Mouse (Mus musculus) midbrain, embryonic 10.5 days (tissue): ENCODE data around the gene Senp5. TPM values are rescaled to one million over a fixed set of nuclear protein-coding genes. Genes with fewer than 3 reads are reported as not detected.
A peak's percentile ranks its signal among the peaks of the same experiment; 100 is the strongest.

Experiments
- DNase-seq: peaks from one replicate; pipeline ENCODE4 v3.0.0-alpha.2; 2017; ENCODE audit warnings: low spot score
- H3K27ac ChIP-seq: fragments of 300-500 bp; sonication (generic); replicated peaks from 2 replicates; pipeline ENCODE4 v1.5.1; 2016; ENCODE audit warnings: mild to moderate bottlenecking
- H3K27me3 ChIP-seq: fragments of 300-500 bp; sonication (generic); 2 replicates; pipeline ENCODE4 v1.6.1; 2016; ENCODE audit warnings: low read depth, mild to moderate bottlenecking; ENCODE audit not compliant: poor library complexity, severe bottlenecking
- H3K36me3 ChIP-seq: fragments of 300-500 bp; sonication (generic); 2 replicates; pipeline ENCODE4 v1.6.1; 2016; ENCODE audit warnings: mild to moderate bottlenecking, moderate library complexity
- H3K4me1 ChIP-seq: fragments of 300-500 bp; sonication (generic); 2 replicates; pipeline ENCODE4 v1.6.1; 2016
- H3K4me3 ChIP-seq: fragments of 300-500 bp; sonication (generic); 2 replicates; pipeline ENCODE4 v1.5.1; 2016; ENCODE audit warnings: mild to moderate bottlenecking, moderate library complexity
- H3K9me3 ChIP-seq: fragments of 300-500 bp; sonication (generic); replicated peaks from 2 replicates; pipeline ENCODE4 v1.6.1; 2016; ENCODE audit warnings: mild to moderate bottlenecking
- WGBS: fragments of 180-500 bp; shearing (Covaris S2); methylation state at CpG from one replicate; pipeline ENCODE4 v1.1.7; 2016; 5-methylcytosine and 5-hydroxymethylcytosine counted together
- polyA plus RNA-seq: library from polyadenylated mRNA; unstranded; fragments of >200 nt; fragmentation: Nextera tagmentation; extraction: Ambion mirVana; gene quantifications from 2 replicates; pipeline ENCODE4 v1.2.1, GENCODE M21; 2016

Senp5 gene
- polyA plus RNA-seq: 18.4 and 21.1 TPM in 2 replicates

GRCm38 (mm10) chr16:32002509-32003477 is at the start of gene Senp5:
Senp5 (minus strand) TSS chr16:32003287.
- peak; percentile 89 for DNase-seq
- peaks cover 15% of the 10 kb centered on the region for H3K36me3 ChIP-seq
- WGBS: 1% methylated on average over 66 of the region's 66 CpGs
- H3K4me3 ChIP-seq: peak within 1 kb of the TSS; percentile 98
- peaks cover 24% of the 10 kb centered on the region for H3K4me1 ChIP-seq
- H3K27ac ChIP-seq: peak within 1 kb of the TSS; percentile 91
- H3K9me3 ChIP-seq: no peaks in the 10 kb centered on the region
- H3K27me3 ChIP-seq: no peaks in the 10 kb centered on the region

GRCm38 (mm10) chr16:32042367-32042766 is 39.3 kb upstream of the Senp5 start:
- 94% methylated on average over 4 of the region's 4 CpGs for WGBS
- no peaks in the 10 kb centered on the region for H3K4me1 ChIP-seq
- H3K9me3 ChIP-seq: no peaks in the 10 kb centered on the region
- DNase-seq: no peak
- H3K27me3 ChIP-seq: no peaks in the 10 kb centered on the region
- no peak overlapping the region for H3K27ac ChIP-seq
- no peak overlapping the region for H3K4me3 ChIP-seq
- H3K36me3 ChIP-seq: peaks cover 93% of the 10 kb centered on the region

- Histone ChIP-seq H3K4me3 (no peak overlapping the region), H3K36me3 (peaks cover 96% of the 10 kb centered on the region), H3K27me3 (no peaks in the 10 kb centered on the region), H3K4me1 (no peaks in the 10 kb centered on the region), H3K9me3 (no peaks in the 10 kb centered on the region), H3K27ac (no peak overlapping the region)
- DNase-seq: no peak
- WGBS: 92% methylated on average over 9 of the region's 9 CpGs
Measured at GRCm38 (mm10) chr16:32019678-32020077, 16.6 kb upstream of the Senp5 start.

GRCm38 (mm10) chr16:32010330-32010729 is 7.2 kb upstream of the Senp5 start:
- peaks cover 6% of the 10 kb centered on the region for H3K4me1 ChIP-seq
- no peak overlapping the region for H3K4me3 ChIP-seq
- H3K9me3 ChIP-seq: no peaks in the 10 kb centered on the region
- peaks cover 22% of the 10 kb centered on the region for H3K36me3 ChIP-seq
- no peak for DNase-seq
- no peaks in the 10 kb centered on the region for H3K27me3 ChIP-seq
- H3K27ac ChIP-seq: no peak overlapping the region
- 94% methylated on average over 4 of the region's 4 CpGs for WGBS

- H3K27ac ChIP-seq: no peak overlapping the region
- WGBS: 56% methylated on average over 5 of the region's 5 CpGs
- DNase-seq: no peak
- no peak overlapping the region for H3K4me3 ChIP-seq
- peaks cover 6% of the 10 kb centered on the region for H3K4me1 ChIP-seq
- H3K9me3 ChIP-seq: no peaks in the 10 kb centered on the region
- no peaks in the 10 kb centered on the region for H3K27me3 ChIP-seq
- H3K36me3 ChIP-seq: peaks cover 18% of the 10 kb centered on the region
Measured at GRCm38 (mm10) chr16:32009913-32010312, 6.8 kb upstream of the Senp5 start.

DNA sequence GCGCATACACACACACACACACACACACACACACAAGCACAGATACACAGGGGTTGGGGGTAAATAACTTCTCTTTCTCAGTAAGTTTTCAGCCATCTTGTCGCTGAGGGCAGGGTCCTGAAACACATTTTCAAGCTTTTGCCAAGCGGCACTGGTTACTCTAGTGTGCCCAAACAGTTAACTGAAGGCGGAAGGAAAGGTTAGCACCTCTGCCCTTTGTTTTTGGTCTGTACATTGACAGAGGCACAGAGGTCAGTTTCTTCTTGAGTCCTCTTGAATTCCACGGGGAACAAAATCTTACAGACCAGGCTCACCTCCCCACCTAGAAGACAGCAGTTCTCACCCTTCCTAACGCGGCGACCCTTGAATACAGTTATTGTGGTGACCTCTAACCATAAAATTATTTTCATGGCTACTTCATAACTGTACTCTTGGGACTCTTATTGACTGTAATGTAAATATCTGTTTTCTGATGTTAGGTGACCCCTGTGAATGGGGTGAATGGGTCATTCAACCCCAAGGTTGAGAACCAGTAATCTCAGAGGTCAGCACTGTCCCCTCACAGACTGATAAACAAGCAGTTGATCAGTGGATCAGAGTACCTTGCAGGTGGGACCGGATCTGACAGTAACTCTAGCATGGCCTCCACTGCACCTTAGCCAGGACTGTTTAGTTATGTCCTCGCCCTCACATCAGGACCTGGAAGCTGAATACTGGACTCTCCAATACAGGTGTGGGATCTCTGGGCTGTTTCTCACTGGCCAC is 5.6 kb upstream of the Senp5 start:
- Histone ChIP-seq H3K9me3 (no peaks in the 10 kb centered on the region), H3K27ac (no peak overlapping the region), H3K4me1 (peaks cover 7% of the 10 kb centered on the region), H3K36me3 (peaks cover 8% of the 10 kb centered on the region), H3K4me3 (no peak overlapping the region), H3K27me3 (no peaks in the 10 kb centered on the region)
- DNase-seq: no peak
- 77% methylated on average over 10 of the region's 10 CpGs for WGBS

- no peaks in the 10 kb centered on the region for H3K9me3 ChIP-seq
- no peak overlapping the region for H3K4me3 ChIP-seq
- no peak overlapping the region for H3K27ac ChIP-seq
- DNase-seq: no peak
- WGBS: 91% methylated on average over 3 of the region's 3 CpGs
- peaks cover 31% of the 10 kb centered on the region for H3K4me1 ChIP-seq
- H3K27me3 ChIP-seq: no peaks in the 10 kb centered on the region
- peaks cover 5% of the 10 kb centered on the region for H3K36me3 ChIP-seq
Measured at GRCm38 (mm10) chr16:32004731-32005130, 1.6 kb upstream of the Senp5 start.

DNA sequence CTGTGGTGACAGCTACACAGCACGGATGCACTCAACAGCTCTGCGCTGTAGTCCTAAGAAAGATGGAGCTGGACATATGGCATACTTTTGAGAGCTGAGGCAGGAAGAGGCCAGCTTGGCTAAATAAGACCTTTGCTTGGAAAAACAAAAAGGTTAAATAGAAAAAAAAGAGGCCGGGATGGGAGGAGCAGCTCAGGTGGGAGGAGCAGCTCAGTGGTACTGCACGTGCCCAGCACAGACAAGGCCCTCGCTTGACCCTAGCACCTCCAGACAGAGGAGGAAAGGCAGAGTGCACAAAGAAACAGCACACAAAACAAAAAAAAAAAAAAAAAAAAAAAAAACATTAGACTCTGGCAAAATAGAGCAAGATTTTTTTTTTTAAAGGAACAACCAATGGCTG is 6.7 kb downstream of the Senp5 start:
- Histone ChIP-seq H3K9me3 (no peaks in the 10 kb centered on the region), H3K36me3 (peaks cover 59% of the 10 kb centered on the region), H3K27me3 (no peaks in the 10 kb centered on the region), H3K4me3 (no peak overlapping the region), H3K27ac (no peak overlapping the region), H3K4me1 (peaks cover 3% of the 10 kb centered on the region)
- no peak for DNase-seq
- 88% methylated on average over 5 of the region's 5 CpGs for WGBS

- Histone ChIP-seq H3K4me3 (no peak overlapping the region), H3K36me3 (peaks cover 62% of the 10 kb centered on the region), H3K27me3 (no peaks in the 10 kb centered on the region), H3K27ac (no peak overlapping the region), H3K9me3 (no peaks in the 10 kb centered on the region), H3K4me1 (no peaks in the 10 kb centered on the region)
- DNase-seq: no peak
Measured at GRCm38 (mm10) chr16:31993946-31994345, 9.1 kb downstream of the Senp5 start.

DNA sequence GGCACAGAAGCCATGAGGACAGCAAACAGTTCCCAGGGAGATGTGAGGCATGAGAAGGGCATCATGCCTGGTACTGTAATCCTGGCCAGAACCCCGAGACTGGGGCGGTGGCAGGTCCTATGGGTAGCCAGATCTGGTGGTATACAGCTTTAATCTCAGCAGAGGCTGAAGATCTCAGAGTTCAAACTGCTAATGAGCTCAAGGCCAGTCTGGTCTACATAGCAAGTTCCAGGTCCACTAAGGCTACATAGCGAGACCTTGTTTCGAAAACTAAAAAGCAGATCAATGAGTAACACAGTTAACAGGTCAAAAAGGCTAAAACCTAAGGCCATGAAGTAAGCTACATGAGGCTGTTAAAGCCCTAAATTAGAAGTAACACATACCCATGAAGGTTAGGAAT is 9.9 kb downstream of the Senp5 start:
- Histone ChIP-seq H3K27ac (no peak overlapping the region), H3K4me1 (no peaks in the 10 kb centered on the region), H3K36me3 (peaks cover 65% of the 10 kb centered on the region), H3K9me3 (no peaks in the 10 kb centered on the region), H3K27me3 (no peaks in the 10 kb centered on the region), H3K4me3 (no peak overlapping the region)
- 93% methylated on average over 4 of the region's 4 CpGs for WGBS
- no peak for DNase-seq

DNA sequence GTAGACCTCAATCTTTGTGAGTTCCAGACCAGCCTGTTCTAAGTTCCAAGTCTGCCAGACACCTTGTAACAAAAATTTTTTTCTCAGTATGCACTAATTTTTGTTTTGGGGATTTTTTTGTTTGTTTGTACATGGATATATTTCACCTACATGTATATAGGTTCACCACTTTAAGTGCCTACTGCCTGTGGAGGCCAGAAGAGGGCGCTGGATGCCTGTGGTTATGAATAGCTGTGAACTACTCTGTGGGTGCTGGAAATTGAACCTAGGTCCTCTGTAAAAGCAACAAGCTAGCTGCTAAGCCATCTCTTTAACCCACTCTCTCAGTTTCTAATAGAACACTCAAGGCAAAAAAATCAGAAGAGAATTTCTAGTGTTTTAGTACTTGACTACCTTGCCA is 11.0 kb downstream of the Senp5 start:
- no peak for DNase-seq
- Histone ChIP-seq H3K27ac (no peak overlapping the region), H3K27me3 (no peaks in the 10 kb centered on the region), H3K4me1 (no peaks in the 10 kb centered on the region), H3K4me3 (no peak overlapping the region), H3K9me3 (no peaks in the 10 kb centered on the region), H3K36me3 (peaks cover 69% of the 10 kb centered on the region)
- WGBS: 47% methylated on average over 1 of the region's 1 CpGs

DNA sequence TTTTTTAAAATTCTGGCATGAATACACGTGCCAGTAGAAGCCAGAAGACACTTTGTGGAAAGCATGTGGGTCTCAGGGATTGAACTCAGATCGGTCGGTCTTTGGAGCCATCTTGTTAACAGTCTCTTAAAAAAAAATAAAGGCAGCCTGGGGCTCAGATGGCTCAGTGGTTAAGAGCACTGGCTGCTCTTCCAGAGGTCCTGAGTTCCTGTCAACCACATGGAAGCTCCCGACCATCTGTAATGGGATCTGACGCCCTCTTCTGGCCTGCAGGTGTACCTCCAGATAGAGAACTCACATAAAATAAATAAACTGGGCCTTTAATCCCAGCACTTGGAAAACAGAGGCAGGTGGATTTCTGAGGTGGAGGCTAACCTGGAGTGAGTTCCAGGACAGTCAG is 22.1 kb downstream of the Senp5 start:
- Histone ChIP-seq H3K36me3 (peaks cover 79% of the 10 kb centered on the region), H3K4me1 (no peaks in the 10 kb centered on the region), H3K27me3 (no peaks in the 10 kb centered on the region), H3K27ac (no peak overlapping the region), H3K4me3 (no peak overlapping the region), H3K9me3 (no peaks in the 10 kb centered on the region)
- DNase-seq: no peak
- whole genome bisulfite sequencing: 81% methylated on average over 5 of the region's 5 CpGs

- H3K27ac ChIP-seq: no peak overlapping the region
- WGBS: 92% methylated on average over 3 of the region's 3 CpGs
- H3K4me3 ChIP-seq: no peak overlapping the region
- H3K27me3 ChIP-seq: no peaks in the 10 kb centered on the region
- no peak for DNase-seq
- H3K9me3 ChIP-seq: no peaks in the 10 kb centered on the region
- no peaks in the 10 kb centered on the region for H3K4me1 ChIP-seq
- peaks cover 81% of the 10 kb centered on the region for H3K36me3 ChIP-seq
Measured at GRCm38 (mm10) chr16:31979501-31979900, 23.6 kb downstream of the Senp5 start.
